Mouse (Mus musculus) forebrain, embryonic 16.5 days (tissue): ENCODE measurements around the gene Slc38a9. TPM values are rescaled to one million over a fixed set of nuclear protein-coding genes. Genes with fewer than 3 reads are reported as not detected.
"Not testable (repeated sequence)": the region's sequence is repeated elsewhere in the genome, so short reads cannot be mapped to it uniquely, and the experiment has no call there.

Experiments used
- ATAC-seq: fragments of 200-750 bp; cut with Nextera tagmentation; 2 replicates; pipeline ENCODE4 v1.8.0; 2017; ENCODE audit warnings: mild to moderate bottlenecking, moderate library complexity
- H3K27ac ChIP-seq: fragments of 300-500 bp; sonication (generic); 2 replicates; pipeline ENCODE4 v1.5.1; 2014; ENCODE audit warnings: low read length, control low read depth
- H3K27me3 ChIP-seq: fragments of 300-500 bp; sonication (generic); replicated peaks from 2 replicates; pipeline ENCODE4 v1.6.1; 2014; ENCODE audit warnings: low read length; ENCODE audit not compliant: control insufficient read depth, insufficient read depth
- H3K36me3 ChIP-seq: fragments of 300-500 bp; sonication (generic); 2 replicates; pipeline ENCODE4 v1.6.1; 2014; ENCODE audit not compliant: control insufficient read depth, insufficient read depth
- H3K4me1 ChIP-seq: fragments of 300-500 bp; sonication (generic); replicated peaks from 2 replicates; pipeline ENCODE4 v1.6.1; 2014; ENCODE audit warnings: low read length; ENCODE audit not compliant: control insufficient read depth, insufficient read depth
- H3K4me2 ChIP-seq: fragments of 300-500 bp; sonication (generic); 2 replicates; pipeline ENCODE4 v1.6.1; 2014; ENCODE audit warnings: mild to moderate bottlenecking, low read length, control low read depth
- H3K4me3 ChIP-seq: fragments of 300-500 bp; sonication (generic); replicated peaks from 2 replicates; pipeline ENCODE4 v1.5.1; 2014; ENCODE audit warnings: mild to moderate bottlenecking, low read length, control low read depth
- H3K9ac ChIP-seq: fragments of 300-500 bp; sonication (generic); replicated peaks from 2 replicates; pipeline ENCODE4 v1.6.1; 2014; ENCODE audit warnings: low read depth, low read length, control low read depth
- H3K9me3 ChIP-seq: fragments of 300-500 bp; sonication (generic); 2 replicates; pipeline ENCODE4 v1.6.1; 2016; ENCODE audit warnings: low read length; ENCODE audit not compliant: control insufficient read depth
- WGBS: fragments of 180-500 bp; shearing (Covaris S2); extraction: QIAGEN DNeasy Blood & Tissue Kit; methylation state at CpG from one replicate; pipeline ENCODE4 v1.1.7; 2014; 5-methylcytosine and 5-hydroxymethylcytosine counted together
- polyA plus RNA-seq: library from polyadenylated mRNA; unstranded; fragments of >200 nt; fragmentation: Nextera tagmentation; extraction: Ambion mirVana; gene quantifications from 2 replicates; pipeline ENCODE4 v1.2.1, GENCODE M21; 2015

The Slc38a9 gene
- polyA plus RNA-seq, 1 experiment from 2014 or later: 28.7 TPM

GRCm38 (mm10) chr13:112706351-112706750 is 45.8 kb downstream of the Slc38a9 start:
- Histone ChIP-seq H3K27me3 (no peaks in the 10 kb centered on the region), H3K27ac (no peak overlapping the region), H3K36me3 (peaks cover 3% of the 10 kb centered on the region; the same call in 1 of the 2 replicates), H3K4me3 (no peak overlapping the region), H3K4me2 (no peak overlapping the region), H3K9ac (no peak overlapping the region), H3K9me3 (no peaks in the 10 kb centered on the region), H3K4me1 (no peaks in the 10 kb centered on the region)
- ATAC-seq: no peak
- 87% methylated on average over 4 of the region's 4 CpGs for WGBS

- Histone ChIP-seq H3K9ac (no peak overlapping the region), H3K4me2 (no peak overlapping the region), H3K27me3 (no peaks in the 10 kb centered on the region), H3K36me3 (no peaks in the 10 kb centered on the region), H3K4me1 (peaks cover 5% of the 10 kb centered on the region; the same call in 1 of the 2 replicates), H3K27ac (no peak overlapping the region), H3K9me3 (no peaks in the 10 kb centered on the region), H3K4me3 (no peak overlapping the region)
- 94% methylated on average over 15 of the region's 15 CpGs for WGBS
- ATAC-seq: no peak
These were observed 59.7 kb downstream of the Slc38a9 start for GRCm38 (mm10) chr13:112720078-112720736.

- Histone ChIP-seq H3K36me3 (no peaks in the 10 kb centered on the region), H3K4me3 (no peak overlapping the region), H3K27me3 (no peaks in the 10 kb centered on the region), H3K27ac (peak overlapping the region; percentile 19), H3K4me2 (no peak overlapping the region), H3K9ac (no peak overlapping the region), H3K9me3 (no peaks in the 10 kb centered on the region), H3K4me1 (peaks cover 5% of the 10 kb centered on the region; the same call in 1 of the 2 replicates)
- WGBS: 23% methylated on average over 9 of the region's 9 CpGs
- ATAC-seq: 0 out of 2 replicates have a peak, but pooled peaks have one; percentile 52
These were observed 61.6 kb downstream of the Slc38a9 start for GRCm38 (mm10) chr13:112721946-112722729.

- not testable (repeated sequence) for H3K27me3 ChIP-seq, H3K4me2 ChIP-seq, H3K36me3 ChIP-seq, H3K9ac ChIP-seq, H3K27ac ChIP-seq, ATAC-seq, H3K4me1 ChIP-seq, H3K9me3 ChIP-seq, H3K4me3 ChIP-seq
These were observed 63.7 kb downstream of the Slc38a9 start for GRCm38 (mm10) chr13:112724260-112724659.

GRCm38 (mm10) chr13:112726002-112726401 is 65.5 kb downstream of the Slc38a9 start:
- no peak for ATAC-seq
- no peak overlapping the region for H3K4me3 ChIP-seq
- no peak overlapping the region for H3K27ac ChIP-seq
- no peaks in the 10 kb centered on the region for H3K27me3 ChIP-seq
- WGBS: 85% methylated on average over 3 of the region's 3 CpGs
- no peaks in the 10 kb centered on the region for H3K9me3 ChIP-seq
- H3K4me2 ChIP-seq: no peak overlapping the region
- H3K9ac ChIP-seq: no peak overlapping the region
- H3K4me1 ChIP-seq: peaks cover 5% of the 10 kb centered on the region; the same call in 1 of the 2 replicates
- H3K36me3 ChIP-seq: no peaks in the 10 kb centered on the region

- Histone ChIP-seq H3K36me3 (peaks cover 3% of the 10 kb centered on the region; the same call in 1 of the 2 replicates), H3K4me1 (no peaks in the 10 kb centered on the region), H3K4me3 (no peak overlapping the region), H3K4me2 (no peak overlapping the region), H3K27ac (no peak overlapping the region), H3K9ac (no peak overlapping the region), H3K9me3 (no peaks in the 10 kb centered on the region), H3K27me3 (no peaks in the 10 kb centered on the region)
- WGBS: 87% methylated on average over 12 of the region's 12 CpGs
- ATAC-seq: no peak
These were observed 72.8 kb downstream of the Slc38a9 start for GRCm38 (mm10) chr13:112733311-112733710.

- Histone ChIP-seq H3K4me2 (no peak overlapping the region), H3K4me1 (no peaks in the 10 kb centered on the region), H3K9ac (no peak overlapping the region), H3K27ac (no peak overlapping the region), H3K36me3 (peaks cover 3% of the 10 kb centered on the region; the same call in 1 of the 2 replicates), H3K27me3 (no peaks in the 10 kb centered on the region), H3K4me3 (no peak overlapping the region), H3K9me3 (no peaks in the 10 kb centered on the region)
- WGBS: 80% methylated on average over 14 of the region's 14 CpGs
- no peak for ATAC-seq
These were observed 74.6 kb downstream of the Slc38a9 start for GRCm38 (mm10) chr13:112734906-112735713.

- Histone ChIP-seq H3K4me1 (no peaks in the 10 kb centered on the region), H3K27ac (no peak overlapping the region), H3K4me2 (no peak overlapping the region), H3K36me3 (peaks cover 3% of the 10 kb centered on the region; the same call in 1 of the 2 replicates), H3K9ac (no peak overlapping the region), H3K27me3 (no peaks in the 10 kb centered on the region), H3K9me3 (no peaks in the 10 kb centered on the region), H3K4me3 (no peak overlapping the region)
- 91% methylated on average over 10 of the region's 10 CpGs for WGBS
- ATAC-seq: no peak
These were observed 75.9 kb downstream of the Slc38a9 start for GRCm38 (mm10) chr13:112736407-112736806.

- Histone ChIP-seq H3K9me3 (no peaks in the 10 kb centered on the region), H3K4me1 (no peaks in the 10 kb centered on the region), H3K9ac (no peak overlapping the region), H3K4me3 (no peak overlapping the region), H3K4me2 (no peak overlapping the region), H3K27ac (no peak overlapping the region), H3K36me3 (no peaks in the 10 kb centered on the region), H3K27me3 (no peaks in the 10 kb centered on the region)
- no peak for ATAC-seq
- WGBS: 82% methylated on average over 9 of the region's 9 CpGs
These were observed 76.6 kb downstream of the Slc38a9 start for GRCm38 (mm10) chr13:112737110-112737509.
